Mouse (Mus musculus): ENCODE data around the gene Tmem256.

Tmem256 gene

DNA sequence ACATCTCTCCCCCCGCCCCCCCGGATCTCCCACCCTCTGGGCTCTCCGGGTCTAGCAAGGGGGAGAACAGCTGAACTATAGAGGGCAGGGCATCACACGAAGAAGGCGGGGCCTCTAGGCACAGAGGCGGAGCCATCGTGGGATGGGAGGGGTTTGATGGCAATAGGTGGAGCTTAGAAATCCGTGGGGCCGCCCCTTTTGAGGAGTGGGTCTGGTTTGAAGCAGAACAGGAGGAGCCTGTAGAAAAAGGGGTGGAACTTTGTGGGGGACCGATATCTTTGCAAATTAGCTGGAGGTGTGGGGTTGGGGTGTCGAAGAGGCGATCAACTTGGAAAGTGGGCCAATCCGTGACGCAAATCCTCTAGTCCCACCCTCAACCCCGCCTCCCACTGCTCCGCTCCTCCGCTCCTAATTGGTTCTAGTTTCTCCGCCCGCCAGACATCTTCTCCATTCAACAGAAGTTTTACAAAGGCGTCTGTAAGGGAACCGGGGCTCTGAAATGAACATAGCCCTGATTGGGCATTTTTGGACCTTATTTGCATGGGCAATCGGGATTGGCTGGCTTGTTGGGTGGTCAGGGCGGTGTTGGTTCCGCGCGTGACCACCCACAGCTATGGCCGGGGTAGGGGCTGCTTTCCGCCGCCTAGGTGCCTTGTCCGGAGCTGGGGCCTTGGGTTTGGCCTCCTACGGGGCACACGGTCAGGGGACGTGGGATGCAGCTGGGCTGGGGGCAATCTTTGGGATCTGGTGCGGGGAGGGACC lies at the start of gene Tmem256:
TSS of gene Tmem256 (plus strand) at position 563 of the 762 bp plus-strand sequence.
- peak; percentile 99 for DNase-seq (ENCODE audit: low read depth, low spot score)

- DNase-seq (ENCODE audit: low read depth, low spot score), result no peak
Observed at GRCm38 (mm10) chr11:69789431-69789830, 48.9 kb upstream of the Tmem256 start.

GRCm38 (mm10) chr11:69791420-69791819 lies 46.9 kb upstream of the Tmem256 start:
- no peak for DNase-seq (ENCODE audit: low read depth, low spot score)

DNA sequence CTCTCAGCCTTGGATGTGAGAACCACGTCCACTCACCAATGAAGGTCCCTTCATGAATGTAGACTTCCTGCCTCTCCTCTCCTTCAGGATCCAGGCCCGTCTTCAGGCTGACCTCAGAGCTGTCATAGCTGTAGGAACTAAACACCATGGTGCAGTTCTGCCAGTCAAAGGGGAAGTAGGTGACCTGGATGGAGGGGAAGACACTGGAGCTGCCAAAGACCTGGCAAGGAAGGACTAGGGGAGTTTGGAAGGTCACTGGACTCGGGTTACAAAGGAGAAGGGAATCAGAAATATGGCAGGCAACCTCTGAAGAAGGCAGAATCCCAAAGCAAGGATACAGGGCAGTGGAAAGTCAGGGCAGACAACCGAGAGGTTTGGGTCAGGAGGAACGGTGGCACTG lies 44.9 kb upstream of the Tmem256 start:
- no peak for DNase-seq (ENCODE audit: low read depth, low spot score)

- peak; percentile 98 for DNase-seq (ENCODE audit: low read depth, low spot score)
Observed at GRCm38 (mm10) chr11:69795168-69795982, 42.9 kb upstream of the Tmem256 start, which contains the start of gene Chrnb1. Gene Chrnb1, minus strand, starts transcription at chr11:69795943.

GRCm38 (mm10) chr11:69795983-69796435 lies 42.3 kb upstream of the Tmem256 start:
- no peak for DNase-seq (ENCODE audit: low read depth, low spot score)

DNA sequence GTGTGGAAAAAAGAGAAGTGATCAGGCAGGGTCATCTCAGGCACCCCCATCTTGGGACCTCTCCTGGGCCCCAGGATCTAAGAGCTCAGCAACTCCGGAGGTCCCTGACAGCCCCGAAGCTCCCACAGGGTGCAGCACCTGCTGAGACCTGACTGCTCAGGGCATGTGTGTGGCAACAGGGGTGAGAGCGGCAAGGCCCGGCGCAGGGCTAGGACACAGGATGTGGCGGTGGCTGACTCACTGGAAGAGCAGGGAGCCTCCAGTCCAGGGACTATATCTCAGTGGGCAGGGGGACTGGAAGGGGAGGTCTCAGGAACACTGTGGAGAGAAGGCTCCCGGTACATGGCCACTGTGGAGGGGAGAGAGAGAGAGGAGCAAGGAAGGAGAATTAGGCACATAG lies 40.4 kb upstream of the Tmem256 start:
- DNase-seq (ENCODE audit: low read depth, low spot score), result no peak

GRCm38 (mm10) chr11:69799394-69800137 lies 38.7 kb upstream of the Tmem256 start:
- DNase-seq (ENCODE audit: low read depth, low spot score), result peak; percentile 46

- DNase-seq (ENCODE audit: low read depth, low spot score), result no peak
Observed at GRCm38 (mm10) chr11:69800138-69800391, 38.2 kb upstream of the Tmem256 start.

GRCm38 (mm10) chr11:69800392-69801197 lies 37.7 kb upstream of the Tmem256 start:
- peak; percentile 77 for DNase-seq (ENCODE audit: low read depth, low spot score)

- DNase-seq (ENCODE audit: low read depth, low spot score), result no peak
Observed at GRCm38 (mm10) chr11:69801379-69801977, 36.8 kb upstream of the Tmem256 start, which contains the start of gene Fgf11. Gene Fgf11, minus strand, starts transcription at chr11:69801857.

- peak; percentile 90 for DNase-seq (ENCODE audit: low read depth, low spot score)
Observed at GRCm38 (mm10) chr11:69802648-69803105, 35.6 kb upstream of the Tmem256 start.

- DNase-seq (ENCODE audit: low read depth, low spot score), result no peak
Observed at GRCm38 (mm10) chr11:69803328-69803727, 35.0 kb upstream of the Tmem256 start.

- peak; percentile 91 for DNase-seq (ENCODE audit: low read depth, low spot score)
Observed at GRCm38 (mm10) chr11:69803786-69804651, 34.3 kb upstream of the Tmem256 start.

GRCm38 (mm10) chr11:69804652-69804940 lies 33.7 kb upstream of the Tmem256 start:
- DNase-seq (ENCODE audit: low read depth, low spot score), result no peak

DNA sequence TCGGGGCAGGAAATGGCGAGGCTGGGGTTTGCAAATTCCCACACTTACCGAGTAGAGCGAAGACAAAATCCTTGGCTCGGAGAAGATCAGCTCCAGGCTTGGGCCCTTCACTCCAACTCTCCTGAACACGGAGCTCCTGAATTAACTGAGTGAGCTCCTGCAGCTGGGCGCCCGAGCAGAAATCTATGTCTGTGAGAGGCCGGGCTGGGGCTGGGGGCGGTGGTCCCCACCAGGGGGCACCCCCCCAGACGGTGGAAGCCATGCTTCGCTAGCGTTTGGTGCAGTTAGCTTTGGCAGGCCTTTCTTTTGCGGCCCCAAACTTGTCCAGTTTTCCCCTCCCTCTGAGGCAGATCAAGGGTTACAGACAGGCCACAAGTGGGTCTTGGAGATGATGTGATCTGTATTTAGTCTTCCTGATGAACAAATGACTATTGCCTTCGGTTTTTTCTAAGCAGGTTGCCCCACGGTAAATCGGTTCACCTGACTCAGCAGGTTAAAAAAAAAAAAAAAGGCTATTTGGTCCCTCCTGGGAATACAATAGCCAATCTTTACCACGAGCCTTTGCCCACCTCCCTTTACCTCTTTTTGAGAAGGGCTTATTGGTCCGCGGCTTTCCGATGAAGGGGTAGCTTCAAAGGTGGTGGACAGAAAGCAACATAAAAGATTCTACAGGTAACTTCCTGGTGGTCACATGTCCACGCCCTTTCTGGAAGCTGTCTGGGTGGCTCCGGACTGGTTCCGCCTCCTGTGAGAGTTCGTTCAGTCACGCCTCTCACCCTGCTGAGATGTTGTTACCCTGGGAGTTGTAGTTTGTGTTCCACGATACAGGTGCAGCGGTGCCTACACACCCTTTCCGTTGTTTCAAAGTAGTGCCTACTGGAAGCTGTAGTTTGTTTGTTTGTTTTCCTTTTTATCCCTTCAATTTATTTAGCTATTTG lies 33.1 kb upstream of the Tmem256 start, which contains the start of gene Tmem102:
TSS of gene Tmem102 (minus strand) at position 653 of the 938 bp plus-strand sequence.
- peak; percentile 85 for DNase-seq (ENCODE audit: low read depth, low spot score)

DNA sequence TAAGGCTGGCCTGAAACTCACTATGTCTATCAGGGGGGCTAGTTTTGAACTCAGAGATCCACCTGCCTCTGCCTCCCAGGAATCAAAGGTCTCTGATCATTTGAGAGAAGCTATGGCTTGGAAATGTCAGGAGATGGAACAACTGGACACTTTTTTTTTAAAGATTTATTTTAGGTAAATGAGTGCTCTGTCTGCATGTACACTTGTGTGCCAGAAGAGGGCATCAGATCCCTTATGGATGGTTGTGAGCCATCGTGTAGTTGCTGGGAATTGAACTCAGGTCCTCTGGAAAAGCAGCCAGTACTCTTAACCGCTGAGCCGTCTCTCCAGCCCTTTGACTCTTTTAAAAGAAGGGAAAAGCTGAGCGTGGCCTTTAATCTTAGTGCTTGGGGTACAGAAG lies 31.9 kb upstream of the Tmem256 start:
- DNase-seq (ENCODE audit: low read depth, low spot score), result no peak

DNA sequence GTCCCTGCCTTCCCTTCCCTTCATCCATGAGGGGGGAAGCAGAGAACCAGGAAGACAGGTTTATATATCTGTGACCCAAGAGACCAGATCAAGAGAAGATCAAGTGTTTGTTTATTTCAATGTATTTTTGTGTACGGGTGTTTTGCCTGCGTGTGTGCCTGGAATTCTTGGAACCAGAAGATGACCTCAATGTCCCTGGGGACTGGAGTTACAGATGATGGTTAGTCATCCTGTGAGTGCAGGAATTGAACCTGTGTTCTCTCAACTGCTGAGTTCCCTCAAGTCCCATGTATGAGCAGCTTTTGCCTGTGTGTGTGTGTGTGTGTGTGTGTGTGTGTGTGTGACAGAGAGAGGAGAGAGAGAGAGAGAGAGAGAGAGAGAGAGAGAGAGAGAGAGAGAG lies 30.7 kb upstream of the Tmem256 start:
- no peak for DNase-seq (ENCODE audit: low read depth, low spot score)

DNA sequence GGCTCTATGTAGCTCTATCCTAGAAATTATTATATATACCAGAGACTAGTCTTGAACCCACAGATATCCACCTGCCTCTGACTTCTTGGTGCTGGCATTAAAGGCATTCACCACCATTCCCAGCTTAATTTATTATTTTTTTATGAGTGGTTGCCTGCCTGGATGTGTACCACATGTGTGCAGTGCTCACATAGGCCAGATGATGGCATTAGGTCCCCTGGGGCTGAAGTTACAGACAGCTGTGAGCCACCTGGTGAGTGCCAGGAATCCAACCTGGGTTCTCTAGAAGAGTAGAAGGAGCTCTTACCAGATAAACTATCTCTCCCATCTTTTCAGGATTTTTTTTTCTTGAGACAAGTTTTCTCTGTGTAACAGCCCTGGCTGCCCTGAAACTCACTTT lies 28.0 kb upstream of the Tmem256 start:
- no peak for DNase-seq (ENCODE audit: low read depth, low spot score)
